Mouse (Mus musculus): ENCODE results near the gene Zbtb41.

DNA sequence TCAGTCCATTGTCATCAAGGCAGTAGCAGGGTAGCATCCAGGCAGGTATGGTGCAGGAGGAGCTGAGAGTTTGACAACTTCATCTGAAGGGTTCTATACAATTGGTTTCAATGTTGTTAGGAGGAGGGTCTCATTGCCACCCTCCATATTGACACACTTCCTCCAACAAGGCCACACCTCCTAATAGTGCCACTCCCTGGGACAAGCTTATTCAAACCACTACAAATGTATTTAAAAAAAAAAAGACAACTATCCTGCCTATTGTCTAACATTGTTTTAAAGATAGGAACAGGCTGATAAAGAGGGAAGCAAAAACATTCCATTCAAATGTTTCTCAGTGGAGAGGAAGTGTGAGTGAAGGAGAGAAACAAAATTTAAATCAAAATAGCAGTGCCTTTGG is 77.7 kb downstream of the Zbtb41 start:
- no peak for TF ChIP-seq CTCF (IDR thresholded peaks at IDR 0.05; ENCODE audit: low read depth, low read length)
- TF ChIP-seq POLR2A (IDR thresholded peaks at IDR 0.05; ENCODE audit: insufficient read depth, low read length): no peak
